Mouse (Mus musculus) heart, postnatal 0 days (tissue): ENCODE measurements at regions not wholly inside any gene's neighbourhood (a gene's known extent, or its start where the extent isn't known, plus 50 kb on each side); places are given as distances from the start of the nearest gene placed in this dataset.

Source experiments
- CTCF ChIP-seq: IDR thresholded peaks from 2 replicates; pipeline ENCODE4 v1.5.1; 2016; ENCODE audit warnings: antibody characterized with exemption, control low read depth, low read depth
- EP300 ChIP-seq: IDR thresholded peaks from 2 replicates; pipeline ENCODE4 v1.6.1; 2016; ENCODE audit warnings: antibody characterized with exemption, low read depth

DNA sequence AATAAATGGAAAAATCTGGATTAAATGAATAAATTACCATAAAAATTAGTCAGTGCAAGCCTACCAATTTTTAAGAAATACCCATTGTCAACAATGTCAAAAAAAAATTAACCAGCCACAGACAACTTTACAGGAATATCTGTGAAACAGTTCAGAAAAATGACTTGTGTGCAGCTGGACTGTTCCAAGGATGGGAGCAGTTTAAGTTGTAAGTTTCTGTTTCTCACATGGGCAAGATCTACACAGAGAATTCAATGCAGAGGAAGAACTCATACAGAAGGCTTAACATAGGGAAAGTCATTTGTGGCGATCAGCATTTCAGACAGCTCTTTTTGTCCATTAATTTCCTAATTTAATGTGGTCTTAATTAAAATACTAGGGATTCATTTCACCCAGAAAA, 71.9 kb upstream of the Tdrd3 start:
- no peak for TF ChIP-seq CTCF
- TF ChIP-seq EP300 = no peak
